Mouse (Mus musculus) frontal cortex, postnatal 25 days (tissue): ENCODE measurements around the gene Gm49361.
A peak's percentile ranks its signal among the peaks of the same experiment; 100 is the strongest.

Experiments
- DNase-seq, 2 experiments: peaks; one replicate each; pipeline ENCODE4 v3.0.0; 2022; ENCODE audit warnings: low spot score in 2 of 2

Gene Gm49361

DNA sequence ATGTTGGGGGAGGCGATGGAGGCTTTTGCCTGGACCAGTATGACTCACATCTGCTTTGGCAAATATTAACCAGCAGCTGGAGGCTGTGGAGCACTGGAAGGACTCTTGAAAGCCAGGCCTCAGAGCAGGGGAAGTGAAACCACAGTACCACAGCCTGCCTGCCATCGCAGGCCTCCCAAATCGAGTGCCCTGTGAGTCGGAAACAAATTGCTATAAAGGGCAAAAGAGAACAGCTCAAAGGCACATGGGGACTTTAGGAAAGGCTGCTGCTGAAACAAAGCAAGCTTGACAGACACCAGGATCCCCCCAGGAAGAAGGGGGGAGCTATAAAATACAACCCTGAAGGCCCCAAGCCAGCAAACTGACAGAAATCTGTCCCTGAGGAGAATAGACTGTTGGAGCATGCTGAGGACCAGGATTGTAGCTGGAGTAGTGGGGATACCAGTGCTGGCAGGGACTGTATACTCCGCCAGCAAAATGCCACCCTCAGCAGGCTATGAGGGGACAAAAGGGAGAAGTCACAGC, 15.9 kb downstream of the Gm49361 start:
- DNase-seq = no peak

DNA sequence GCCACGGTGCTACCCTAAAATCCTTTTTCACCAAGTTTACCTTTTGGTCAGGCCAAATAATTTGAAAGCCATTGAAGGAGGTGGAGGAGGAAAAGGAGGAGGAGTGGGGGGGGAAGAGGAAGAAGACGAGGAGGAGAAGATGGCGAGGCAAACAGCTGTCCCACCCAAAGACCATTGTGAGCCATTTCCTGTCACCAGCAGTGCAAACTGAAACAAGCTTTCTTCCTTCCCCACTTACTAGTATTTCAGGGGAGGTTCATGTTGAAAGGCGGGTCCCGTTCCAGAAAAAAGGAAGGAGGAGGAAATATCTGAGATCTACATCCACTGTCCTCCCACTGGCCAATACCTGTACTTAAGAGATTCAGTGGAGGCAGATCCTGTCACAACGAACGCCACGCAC, 16.5 kb downstream of the Gm49361 start:
- DNase-seq = no peak

GRCm38 (mm10) chr14:57726172-57726571, 19.7 kb downstream of the Gm49361 start:
- no peak for DNase-seq

DNA sequence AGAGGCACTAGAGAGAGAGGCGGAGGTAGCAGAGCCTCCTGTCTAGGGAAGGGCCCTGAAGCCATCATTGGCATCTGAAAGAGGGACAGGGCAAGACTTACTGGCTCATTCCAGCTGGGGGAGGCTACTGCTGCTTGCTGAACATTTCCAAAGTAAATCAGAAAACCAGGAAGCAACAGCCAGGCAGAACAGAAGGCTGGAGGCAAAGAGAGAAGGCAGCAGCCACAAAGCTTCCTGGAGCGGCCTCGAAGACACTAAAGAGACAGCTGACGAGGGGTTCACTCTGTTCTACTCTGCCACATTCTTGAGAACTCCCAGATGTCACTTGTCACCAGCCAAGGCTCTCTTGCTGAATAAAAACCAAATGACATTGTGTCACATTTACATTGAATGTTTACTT, 21.4 kb downstream of the Gm49361 start:
- DNase-seq = no peak

- DNase-seq = no peak
These were observed 27.7 kb downstream of the Gm49361 start for GRCm38 (mm10) chr14:57718245-57718644.

DNA sequence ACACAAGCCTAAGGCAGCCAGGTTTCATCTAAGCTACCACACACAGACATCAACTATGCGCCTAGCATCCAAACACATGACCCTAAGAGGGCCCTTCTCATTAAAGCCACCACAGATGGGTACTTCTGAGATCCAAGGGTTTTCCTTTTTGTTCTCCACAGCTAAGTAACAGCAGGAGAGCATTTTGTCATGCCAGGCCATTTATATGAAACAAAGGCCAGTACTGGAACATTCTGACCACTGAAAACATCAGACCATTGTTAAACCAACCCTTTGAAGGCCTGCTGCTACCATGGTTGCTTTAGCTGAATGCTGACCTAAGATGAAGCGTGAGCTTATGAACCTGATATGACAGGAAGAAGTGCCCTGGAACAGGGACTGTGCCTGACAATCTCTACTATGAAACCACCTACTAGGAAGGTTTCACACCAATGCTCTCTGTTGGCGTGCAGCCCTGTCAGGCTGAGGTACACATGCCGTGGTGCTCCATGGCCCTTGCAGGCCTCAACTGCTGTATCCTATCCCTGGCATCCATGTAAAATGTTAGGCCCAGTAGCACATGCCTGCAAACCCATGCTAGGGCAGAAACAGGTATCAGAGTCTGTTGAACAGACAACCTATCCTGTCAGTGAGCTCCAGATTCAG, 29.2 kb downstream of the Gm49361 start:
- DNase-seq = no peak

GRCm38 (mm10) chr14:57712884-57713283, 33.0 kb downstream of the Gm49361 start:
- no peak for DNase-seq

DNA sequence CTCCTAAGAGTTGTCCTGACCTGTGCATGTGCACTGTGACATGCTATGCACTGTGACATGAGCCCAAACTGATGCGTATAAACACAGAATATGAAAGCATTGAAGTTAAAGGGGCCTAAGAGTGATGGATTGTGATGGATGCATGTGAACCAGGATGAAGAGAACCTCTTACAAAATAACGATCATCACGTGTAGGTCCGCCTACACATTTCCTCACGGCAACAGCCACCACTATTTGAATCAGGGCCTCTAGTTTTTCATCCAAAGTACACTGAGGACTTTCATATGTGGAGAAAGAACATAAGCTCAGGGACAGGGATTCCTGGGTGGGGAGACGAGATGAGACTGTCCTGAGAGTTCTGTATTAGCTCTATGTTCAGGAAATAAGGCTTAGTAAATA, 34.8 kb downstream of the Gm49361 start:
- DNase-seq = no peak

GRCm38 (mm10) chr14:57709171-57709570, 36.7 kb downstream of the Gm49361 start:
- DNase-seq = no peak

DNA sequence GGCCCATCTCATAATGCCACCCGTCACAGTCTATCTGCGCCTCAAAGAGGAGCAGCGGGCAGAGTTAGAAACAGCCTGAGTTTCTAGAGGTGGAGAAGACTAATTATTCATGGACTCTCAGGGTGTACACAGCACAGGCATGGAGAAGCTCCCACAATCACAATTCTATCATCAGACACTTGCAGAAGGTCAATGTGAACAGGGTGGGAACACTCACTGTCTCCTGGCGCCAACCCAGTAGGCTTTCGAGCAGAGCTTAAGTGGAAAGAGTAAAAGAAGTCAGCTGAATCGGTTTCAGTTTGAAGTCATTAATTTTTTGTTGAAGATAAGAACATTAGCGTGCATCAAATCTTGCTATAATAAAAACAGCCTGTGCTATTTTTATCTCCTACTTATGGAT, 37.3 kb downstream of the Gm49361 start:
- no peak for DNase-seq

GRCm38 (mm10) chr14:57707100-57707893, 38.6 kb downstream of the Gm49361 start:
- DNase-seq = no peak

- peak in 1 of 2 experiments; percentile 35 for DNase-seq
These were observed 39.2 kb downstream of the Gm49361 start for GRCm38 (mm10) chr14:57706760-57707099.

- DNase-seq = no peak
These were observed 40.1 kb downstream of the Gm49361 start for GRCm38 (mm10) chr14:57705759-57706158.

GRCm38 (mm10) chr14:57705075-57705474, 40.8 kb downstream of the Gm49361 start:
- DNase-seq = no peak

- DNase-seq = no peak
These were observed 43.9 kb downstream of the Gm49361 start for GRCm38 (mm10) chr14:57701915-57702477.

GRCm38 (mm10) chr14:57699461-57699970, 46.4 kb downstream of the Gm49361 start:
- DNase-seq = no peak

DNA sequence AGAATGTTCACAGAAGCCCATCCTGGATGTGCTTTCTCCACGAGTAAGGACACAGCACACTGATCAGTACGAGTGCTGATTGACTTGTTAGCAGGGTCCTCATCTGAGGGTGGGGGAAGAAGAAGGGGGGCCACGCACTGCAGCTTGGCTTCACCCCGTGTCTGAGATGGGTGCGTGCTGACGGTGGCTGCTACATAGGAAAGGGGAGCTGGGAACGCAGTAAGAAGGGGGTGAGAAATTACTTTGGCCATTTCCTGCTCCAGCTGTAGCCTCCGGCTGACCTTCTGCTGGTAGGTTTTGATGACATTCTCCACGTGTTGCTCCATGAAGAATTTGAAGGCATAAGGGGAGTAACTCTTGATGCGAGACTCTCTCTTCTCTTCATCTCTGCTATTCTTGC, 46.9 kb downstream of the Gm49361 start:
- DNase-seq = no peak

DNA sequence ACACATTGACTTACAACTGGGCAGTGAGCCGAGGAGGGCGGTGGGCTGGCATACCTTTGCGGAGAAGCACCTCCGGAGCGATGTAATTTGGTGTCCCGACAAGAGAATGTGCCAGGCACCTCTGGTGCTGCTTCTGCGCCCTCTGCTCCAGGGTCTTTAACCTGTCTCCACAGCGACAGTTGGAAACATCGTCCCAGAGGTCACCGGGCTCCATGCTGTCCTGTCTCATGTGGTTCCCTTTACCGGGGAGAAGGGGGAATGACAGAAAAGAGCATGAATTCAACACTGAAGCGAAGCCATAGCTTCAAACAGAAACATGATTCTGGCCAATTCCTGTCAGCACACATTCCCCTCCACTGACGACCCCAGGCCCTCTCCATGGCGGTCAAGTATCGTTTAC, 49.8 kb downstream of the Gm49361 start:
- no peak for DNase-seq

DNA sequence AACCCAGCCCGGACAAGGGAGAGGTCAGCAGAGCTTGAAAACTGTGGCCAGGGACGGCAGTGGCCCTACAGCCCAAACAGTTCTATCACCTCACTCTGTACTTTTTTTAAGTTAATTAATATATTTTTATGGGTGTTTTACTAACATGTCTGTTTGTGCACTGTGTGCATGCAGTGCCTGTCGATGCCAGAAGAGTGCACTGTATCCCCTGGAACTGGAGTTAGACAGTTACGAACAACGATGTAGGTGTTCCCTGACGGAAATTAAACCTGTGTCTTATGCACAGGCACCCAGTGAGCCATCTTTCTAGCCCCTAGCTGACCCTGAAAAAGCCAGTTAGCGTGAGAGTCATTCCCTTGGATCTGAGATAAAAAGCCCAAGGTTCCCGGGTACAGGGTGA, 50.4 kb downstream of the Gm49361 start:
- no peak for DNase-seq

DNA sequence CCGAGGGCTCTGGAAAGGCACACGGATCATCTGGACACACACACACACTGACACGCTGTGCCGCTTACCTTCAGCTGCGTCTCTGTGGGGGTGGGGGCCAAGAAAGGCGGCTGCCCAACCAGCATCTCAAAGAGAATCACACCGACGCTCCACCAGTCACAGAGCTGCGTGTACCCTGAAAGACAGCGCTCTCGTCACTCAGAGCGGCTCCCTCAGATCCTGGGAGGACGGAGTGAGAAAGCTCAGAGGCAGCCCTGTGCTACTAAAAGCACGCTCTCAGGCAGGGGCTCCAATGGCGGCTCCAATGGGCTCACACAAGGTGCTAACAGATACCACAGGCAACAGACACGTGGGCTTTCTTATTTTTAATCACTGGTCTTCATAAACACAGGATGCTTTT, 51.7 kb downstream of the Gm49361 start:
- no peak for DNase-seq

- no peak for DNase-seq
These were observed 53.3 kb downstream of the Gm49361 start for GRCm38 (mm10) chr14:57692517-57693130.

DNA sequence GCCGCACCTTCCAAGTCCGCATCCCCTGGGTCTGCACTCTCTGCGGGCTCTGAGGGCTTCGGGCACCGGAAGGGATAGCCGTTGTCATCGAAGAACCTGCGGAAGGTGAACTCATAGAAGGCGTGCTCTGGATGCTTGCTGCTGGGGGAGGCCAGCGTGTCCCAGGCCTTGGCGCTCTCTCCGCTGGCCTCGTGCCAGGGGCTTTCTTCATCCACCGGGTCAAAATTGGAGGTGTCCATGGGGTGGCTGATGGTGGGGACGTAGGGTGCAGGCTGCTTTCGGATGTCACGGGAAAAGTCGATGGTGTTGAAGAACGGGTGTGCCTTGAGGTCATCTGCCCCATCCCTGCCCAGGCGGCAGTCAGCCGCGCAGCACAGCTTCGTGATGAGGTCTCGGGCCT, 54.6 kb downstream of the Gm49361 start:
- DNase-seq = no peak
